Mouse (Mus musculus): Measurements from ENCODE around the gene Itpkb. TPM values are rescaled to one million over a fixed set of nuclear protein-coding genes. Genes with fewer than 3 reads are reported as not detected.

Gene Itpkb
- polyA plus RNA-seq, 1 experiment from 2014 or later = 3.7 TPM

DNA sequence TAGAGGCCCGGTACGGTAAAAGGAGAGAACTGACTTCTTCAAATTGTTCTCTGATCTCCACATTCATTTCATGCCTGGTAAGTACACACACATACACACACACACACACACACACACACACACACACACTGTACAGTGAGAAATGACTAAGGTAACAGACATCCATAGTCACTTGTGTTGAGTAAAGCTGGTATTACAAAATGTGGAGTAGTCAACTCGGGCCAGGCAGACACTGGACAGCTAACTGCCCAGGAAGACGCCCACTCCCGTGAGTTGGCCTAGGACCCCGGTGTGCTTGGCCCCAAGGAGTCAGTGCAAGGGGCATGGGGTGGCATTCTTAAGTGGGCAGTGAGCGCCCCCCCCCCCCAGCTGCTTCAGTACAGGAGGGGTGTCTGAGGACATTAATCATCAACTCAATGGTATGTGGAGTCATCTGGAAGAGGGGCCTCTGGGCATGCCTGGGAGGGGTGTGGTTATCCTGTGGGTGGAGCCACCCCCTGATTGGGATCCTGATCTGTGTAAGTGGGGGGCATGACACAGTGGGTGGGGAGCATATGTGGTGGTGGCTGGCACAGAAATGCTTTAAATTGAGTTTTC lies 41.3 kb upstream of the Itpkb start:
- TF ChIP-seq CTCF (IDR thresholded peaks at IDR 0.05; ENCODE audit: low read depth) = no peak
- Histone ChIP-seq H3K27ac (replicated peaks) (no peak overlapping the region), H3K4me1 (replicated peaks; ENCODE audit: control insufficient read depth, insufficient read depth) (no peaks in the 10 kb centered on the region; the same call in 1 of the 2 replicates), H3K9me3 (ENCODE audit: control insufficient read depth, low read length) (no peaks in the 10 kb centered on the region), H3K27me3 (ENCODE audit: control insufficient read depth, insufficient read depth, low read length) (no peaks in the 10 kb centered on the region), H3K36me3 (ENCODE audit: control insufficient read depth, insufficient read depth, low read length) (no peaks in the 10 kb centered on the region), H3K4me2 (replicated peaks; ENCODE audit: low read depth) (no peak overlapping the region), H3K4me3 (ENCODE audit: low read depth, low read length) (no peak overlapping the region), H3K9ac (ENCODE audit: low read length) (no peak overlapping the region)
- no peak for DNase-seq (ENCODE audit: low spot score)
- WGBS = 75% methylated on average over 7 of the region's 7 CpGs
- ATAC-seq (ENCODE audit: low FRiP score, low TSS enrichment) = no peak

GRCm38 (mm10) chr1:180289788-180290187 lies 40.5 kb upstream of the Itpkb start:
- Histone ChIP-seq H3K9me3 (ENCODE audit: control insufficient read depth, low read length) (no peaks in the 10 kb centered on the region), H3K4me3 (ENCODE audit: low read depth, low read length) (no peak overlapping the region), H3K27me3 (ENCODE audit: control insufficient read depth, insufficient read depth, low read length) (no peaks in the 10 kb centered on the region), H3K9ac (ENCODE audit: low read length) (no peak overlapping the region), H3K4me1 (replicated peaks; ENCODE audit: control insufficient read depth, insufficient read depth) (no peaks in the 10 kb centered on the region; the same call in 1 of the 2 replicates), H3K36me3 (ENCODE audit: control insufficient read depth, insufficient read depth, low read length) (no peaks in the 10 kb centered on the region), H3K4me2 (replicated peaks; ENCODE audit: low read depth) (no peak overlapping the region), H3K27ac (replicated peaks) (no peak overlapping the region)
- TF ChIP-seq CTCF (IDR thresholded peaks at IDR 0.05; ENCODE audit: low read depth) = no peak
- no peak for TF ChIP-seq EP300 (optimal IDR thresholded peaks at IDR 0.05)
- 49% methylated on average over 5 of the region's 5 CpGs for WGBS
- ATAC-seq (ENCODE audit: low FRiP score, low TSS enrichment) (no peak), DNase-seq (ENCODE audit: low spot score) (no peak)

DNA sequence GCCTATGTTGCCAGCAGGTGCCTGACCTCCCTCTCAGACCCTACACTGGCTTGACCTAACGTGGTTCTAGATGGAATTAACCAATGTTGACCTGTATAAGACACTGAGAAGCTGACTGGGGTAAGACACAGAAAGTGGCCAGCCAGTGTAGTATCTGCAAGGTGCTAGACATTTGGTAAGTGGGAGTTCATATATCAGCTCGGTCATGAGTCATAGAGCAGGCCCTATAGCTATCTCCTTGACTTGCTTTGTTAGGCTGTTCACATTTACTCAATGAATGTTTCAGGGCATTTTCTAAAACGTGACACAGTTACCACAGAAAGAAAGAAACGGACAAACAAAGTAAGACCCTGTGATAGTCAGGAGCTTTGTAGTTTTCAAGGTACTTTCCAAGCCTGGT lies 39.9 kb upstream of the Itpkb start:
- TF ChIP-seq CTCF (IDR thresholded peaks at IDR 0.05; ENCODE audit: low read depth) (no peak), EP300 (optimal IDR thresholded peaks at IDR 0.05) (no peak)
- Histone ChIP-seq H3K9ac (ENCODE audit: low read length) (no peak overlapping the region), H3K27me3 (ENCODE audit: control insufficient read depth, insufficient read depth, low read length) (no peaks in the 10 kb centered on the region), H3K36me3 (ENCODE audit: control insufficient read depth, insufficient read depth, low read length) (no peaks in the 10 kb centered on the region), H3K4me1 (replicated peaks; ENCODE audit: control insufficient read depth, insufficient read depth) (no peaks in the 10 kb centered on the region; the same call in 1 of the 2 replicates), H3K9me3 (ENCODE audit: control insufficient read depth, low read length) (no peaks in the 10 kb centered on the region), H3K4me3 (ENCODE audit: low read depth, low read length) (no peak overlapping the region), H3K27ac (replicated peaks) (no peak overlapping the region), H3K4me2 (replicated peaks; ENCODE audit: low read depth) (no peak overlapping the region)
- no peak for DNase-seq (ENCODE audit: low spot score)
- WGBS = 74% methylated on average over 4 of the region's 4 CpGs
- ATAC-seq (ENCODE audit: low FRiP score, low TSS enrichment) = no peak

- no peaks in the 10 kb centered on the region for H3K36me3 ChIP-seq (ENCODE audit: control insufficient read depth, insufficient read depth, low read length)
- TF ChIP-seq EP300 (optimal IDR thresholded peaks at IDR 0.05) (no peak), CTCF (IDR thresholded peaks at IDR 0.05; ENCODE audit: low read depth) (no peak)
- H3K4me3 ChIP-seq (ENCODE audit: low read depth, low read length) = no peak overlapping the region
- H3K27ac ChIP-seq (replicated peaks) = no peak overlapping the region
- no peak overlapping the region for H3K9ac ChIP-seq (ENCODE audit: low read length)
- no peaks in the 10 kb centered on the region for H3K4me1 ChIP-seq (replicated peaks; ENCODE audit: control insufficient read depth, insufficient read depth)
- ATAC-seq (ENCODE audit: low FRiP score, low TSS enrichment) = no peak
- no peaks in the 10 kb centered on the region for H3K9me3 ChIP-seq (ENCODE audit: control insufficient read depth, low read length)
- WGBS = 80% methylated on average over 9 of the region's 9 CpGs
- H3K27me3 ChIP-seq (ENCODE audit: control insufficient read depth, insufficient read depth, low read length) = no peaks in the 10 kb centered on the region
- no peak overlapping the region for H3K4me2 ChIP-seq (replicated peaks; ENCODE audit: low read depth)
- DNase-seq (ENCODE audit: low spot score) = no peak
These were observed 34.2 kb upstream of the Itpkb start for GRCm38 (mm10) chr1:180296088-180296487.

DNA sequence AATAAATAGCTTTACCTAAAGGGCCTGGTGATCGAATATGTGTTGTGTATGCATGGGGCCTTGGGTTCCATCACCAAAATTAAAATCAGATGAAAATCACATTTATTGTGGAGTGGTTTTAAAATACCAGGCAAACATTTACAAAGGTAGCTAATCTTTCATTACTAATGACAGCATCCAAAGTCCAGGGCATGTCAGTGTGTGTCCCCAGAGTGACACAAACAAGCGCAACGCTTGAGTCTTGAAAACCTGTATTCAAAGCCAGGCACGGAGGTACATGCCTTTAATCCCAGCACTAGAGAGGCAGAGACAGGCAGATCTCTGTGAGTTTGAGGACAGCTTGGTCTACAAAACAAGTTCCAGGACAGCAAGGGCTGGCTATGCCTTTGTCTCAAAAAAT lies 30.6 kb upstream of the Itpkb start:
- no peak overlapping the region for H3K9ac ChIP-seq (ENCODE audit: low read length)
- H3K4me3 ChIP-seq (ENCODE audit: low read depth, low read length) = no peak overlapping the region
- H3K4me2 ChIP-seq (replicated peaks; ENCODE audit: low read depth) = no peak overlapping the region
- 71% methylated on average over 4 of the region's 4 CpGs for WGBS
- DNase-seq (ENCODE audit: low spot score) = no peak
- H3K27ac ChIP-seq (replicated peaks) = no peak overlapping the region
- ATAC-seq (ENCODE audit: low FRiP score, low TSS enrichment) = no peak
- no peaks in the 10 kb centered on the region for H3K4me1 ChIP-seq (replicated peaks; ENCODE audit: control insufficient read depth, insufficient read depth)
- no peaks in the 10 kb centered on the region for H3K27me3 ChIP-seq (ENCODE audit: control insufficient read depth, insufficient read depth, low read length)
- H3K9me3 ChIP-seq (ENCODE audit: control insufficient read depth, low read length) = no peaks in the 10 kb centered on the region
- H3K36me3 ChIP-seq (ENCODE audit: control insufficient read depth, insufficient read depth, low read length) = no peaks in the 10 kb centered on the region
- TF ChIP-seq EP300 (optimal IDR thresholded peaks at IDR 0.05) = no peak
- no peak for TF ChIP-seq CTCF (IDR thresholded peaks at IDR 0.05; ENCODE audit: low read depth)

- ATAC-seq (ENCODE audit: low FRiP score, low TSS enrichment) (no peak), DNase-seq (ENCODE audit: low spot score) (no peak)
- H3K4me2 ChIP-seq (replicated peaks; ENCODE audit: low read depth) = no peak overlapping the region
- H3K9me3 ChIP-seq (ENCODE audit: control insufficient read depth, low read length) = no peaks in the 10 kb centered on the region
- no peak overlapping the region for H3K4me3 ChIP-seq (ENCODE audit: low read depth, low read length)
- H3K9ac ChIP-seq (ENCODE audit: low read length) = no peak overlapping the region
- no peaks in the 10 kb centered on the region for H3K27me3 ChIP-seq (ENCODE audit: control insufficient read depth, insufficient read depth, low read length)
- 83% methylated on average over 4 of the region's 4 CpGs for WGBS
- no peaks in the 10 kb centered on the region for H3K36me3 ChIP-seq (ENCODE audit: control insufficient read depth, insufficient read depth, low read length)
- no peaks in the 10 kb centered on the region for H3K4me1 ChIP-seq (replicated peaks; ENCODE audit: control insufficient read depth, insufficient read depth)
- no peak overlapping the region for H3K27ac ChIP-seq (replicated peaks)
- TF ChIP-seq EP300 (optimal IDR thresholded peaks at IDR 0.05) (no peak), CTCF (IDR thresholded peaks at IDR 0.05; ENCODE audit: low read depth) (no peak)
These were observed 30.0 kb upstream of the Itpkb start for GRCm38 (mm10) chr1:180300292-180300691.
